29 mouse cellular contexts compared by ENCODE assay signal in genomic region chr9:13588786-13589185, GRCm38 (mm10).
DNase-seq lines count a peak whose midpoint lies in the region; ATAC-seq and TF ChIP-seq lines count a peak whose summit lies in the region.
"Had no signal": no experiment of that assay in that cellular context is flagged by ENCODE, and none has a peak within 500 bp of the region (broad histone marks: within the 10 kb centered on the region; RNA-seq: fewer than 3 reads in every experiment).

No protein-coding gene starts in this region.

- H3K4me3 ChIP-seq in kidney, postnatal 0 days (replicated peaks; ENCODE audit: low read depth, low read length) = no peak overlapping the region
- no peak overlapping the region for H3K4me3 ChIP-seq in kidney, embryonic 14.5 days (ENCODE audit: low read length)
- H3K4me3 ChIP-seq: embryonic facial prominence, embryonic 12.5 days; forebrain, embryonic 10.5 days; forebrain, embryonic 15.5 days; heart, embryonic 10.5 days; heart, embryonic 15.5 days; hindbrain, embryonic 12.5 days; liver, embryonic 15.5 days had no signal

- 89% methylated on average over 1 of the region's 1 CpGs for WGBS in kidney, postnatal 0 days
- 100% methylated on average over 1 of the region's 1 CpGs for WGBS in kidney, embryonic 14.5 days

- in situ Hi-C loops in Patski (cut with MboI; ENCODE audit: low pct_unique_long_range_greater_than_20kb) = no loop called here

- no peaks in the 10 kb centered on the region for H3K27me3 ChIP-seq in kidney, postnatal 0 days (ENCODE audit: insufficient read depth, low read length)
- H3K27me3 ChIP-seq in kidney, embryonic 14.5 days (ENCODE audit: control insufficient read depth, insufficient read depth, low read length) = no peaks in the 10 kb centered on the region
- no peaks in the 10 kb centered on the region for H3K27me3 ChIP-seq in Patski
- H3K27me3 ChIP-seq: embryonic facial prominence, embryonic 12.5 days; forebrain, embryonic 15.5 days; heart, embryonic 15.5 days; hindbrain, embryonic 12.5 days; liver, embryonic 15.5 days had no signal

- ATAC-seq in kidney, postnatal 0 days (replicated peaks; ENCODE audit: low FRiP score, low read depth) = no peak
- no peak for ATAC-seq in kidney, embryonic 14.5 days (ENCODE audit: low FRiP score, low TSS enrichment)
- ATAC-seq in Patski = no peak
- ATAC-seq: forebrain, embryonic 15.5 days had no signal

- CTCF ChIA-PET in Patski (lab: Charles Lee) = interaction anchor here (1.4 kb wide), 2 partner anchors 13 to 14 kb away, joined by 3 read pairs; no protein-coding TSS in a partner anchor

- H3K9me3 ChIP-seq in kidney, postnatal 0 days (replicated peaks; ENCODE audit: low read length) = no peaks in the 10 kb centered on the region
- no peaks in the 10 kb centered on the region for H3K9me3 ChIP-seq in kidney, embryonic 14.5 days (ENCODE audit: control insufficient read depth, low read length)
- H3K9me3 ChIP-seq: embryonic facial prominence, embryonic 12.5 days; forebrain, embryonic 10.5 days; forebrain, embryonic 15.5 days; heart, embryonic 10.5 days; heart, embryonic 15.5 days; hindbrain, embryonic 12.5 days; liver, embryonic 15.5 days had no signal

- H3K36me3 ChIP-seq in kidney, postnatal 0 days (ENCODE audit: insufficient read depth, low read length) = no peaks in the 10 kb centered on the region
- H3K36me3 ChIP-seq in kidney, embryonic 14.5 days (ENCODE audit: control insufficient read depth, insufficient read depth, low read length) = no peaks in the 10 kb centered on the region
- H3K36me3 ChIP-seq: embryonic facial prominence, embryonic 12.5 days; forebrain, embryonic 10.5 days; forebrain, embryonic 15.5 days; heart, embryonic 10.5 days; heart, embryonic 15.5 days; hindbrain, embryonic 12.5 days; liver, embryonic 15.5 days had no signal

- no peak overlapping the region for H3K9ac ChIP-seq in kidney, postnatal 0 days (ENCODE audit: low read depth, low read length)
- H3K9ac ChIP-seq in kidney, embryonic 14.5 days (ENCODE audit: low read depth, low read length) = no peak overlapping the region
- H3K9ac ChIP-seq: embryonic facial prominence, embryonic 12.5 days; forebrain, embryonic 15.5 days; heart, embryonic 15.5 days; hindbrain, embryonic 12.5 days; liver, embryonic 15.5 days had no signal

- POLR2A ChIA-PET in Patski (lab: Charles Lee) = no interaction called here

- TF ChIP-seq CTCF in kidney, postnatal 0 days (IDR thresholded peaks at IDR 0.05; ENCODE audit: low read depth) = peak; percentile 33; the same call in 1 of the 2 replicates
- TF ChIP-seq CTCF in Patski (IDR thresholded peaks at IDR 0.05) = peak; percentile 48

- H3K4me2 ChIP-seq in kidney, postnatal 0 days (ENCODE audit: low read length) = no peak overlapping the region
- no peak overlapping the region for H3K4me2 ChIP-seq in kidney, embryonic 14.5 days (replicated peaks; ENCODE audit: low read depth, low read length)
- H3K4me2 ChIP-seq: embryonic facial prominence, embryonic 12.5 days; forebrain, embryonic 15.5 days; heart, embryonic 15.5 days; hindbrain, embryonic 12.5 days; liver, embryonic 15.5 days had no signal

- H3K4me1 ChIP-seq in kidney, postnatal 0 days (replicated peaks; ENCODE audit: insufficient read depth, low read length) = peaks cover 12% of the 10 kb centered on the region; the same call in 1 of the 2 replicates
- H3K4me1 ChIP-seq in kidney, embryonic 14.5 days (ENCODE audit: control insufficient read depth, insufficient read depth, low read length) = peaks cover 10% of the 10 kb centered on the region
- H3K4me1 ChIP-seq: liver, embryonic 15.5 days had no signal

- no peak overlapping the region for H3K27ac ChIP-seq in kidney, postnatal 0 days
- no peak overlapping the region for H3K27ac ChIP-seq in kidney, embryonic 14.5 days (ENCODE audit: low read depth, low read length)
- H3K27ac ChIP-seq: embryonic facial prominence, embryonic 12.5 days; forebrain, embryonic 10.5 days; forebrain, embryonic 15.5 days; heart, embryonic 10.5 days; heart, embryonic 15.5 days; hindbrain, embryonic 12.5 days; liver, embryonic 15.5 days; stomach, postnatal 0 days had no signal

- no peak for DNase-seq in kidney, postnatal 0 days (ENCODE audit: low spot score)
- DNase-seq in thymus, postnatal 14 days = peak; percentile 17
- no peak for DNase-seq in thymus, postnatal 36 days
- no peak for DNase-seq in Patski (ENCODE audit: low read depth, low spot score)
- no peak for DNase-seq in cerebellum, adult 11-12 months
- no peak for DNase-seq in retina, embryonic 14.5 days (ENCODE audit: low spot score)
- DNase-seq: adrenal gland, adult 8-10 months; cerebellum, adult 11 months; cerebellum, adult 9-11 months; embryo, embryonic 11 days; heart, postnatal 36 days; kidney, adult 18-20 months; kidney, postnatal 4 days; layer of hippocampus, adult 9-11 months; liver; midbrain, embryonic 14.5 days; retina, postnatal 1 day; right cerebral cortex, postnatal 14 days; thymus, adult 18-20 months; thymus, postnatal 4 days had no signal
